Mouse (Mus musculus) intestine, embryonic 16.5 days (tissue): Measurements from ENCODE around the gene As3mt. TPM values are rescaled to one million over a fixed set of nuclear protein-coding genes. Genes with fewer than 3 reads are reported as not detected.
"Not testable (repeated sequence)": the region's sequence is repeated elsewhere in the genome, so short reads cannot be mapped to it uniquely, and the experiment has no call there.

Source experiments
- ATAC-seq: fragments of 200-750 bp; cut with Nextera tagmentation; 2 replicates; pipeline ENCODE4 v1.8.0; 2017; ENCODE audit warnings: moderate TSS enrichment, moderate library complexity
- H3K27ac ChIP-seq: fragments of 300-500 bp; sonication (generic); 2 replicates; pipeline ENCODE4 v1.5.1; 2014; ENCODE audit warnings: mild to moderate bottlenecking, low read length
- H3K27me3 ChIP-seq: fragments of 300-500 bp; sonication (generic); replicated peaks from 2 replicates; pipeline ENCODE4 v1.6.1; 2014; ENCODE audit warnings: low read length, control low read depth, mixed read lengths; ENCODE audit not compliant: control insufficient read depth, insufficient read depth
- H3K36me3 ChIP-seq: fragments of 300-500 bp; sonication (generic); 2 replicates; pipeline ENCODE4 v1.6.1; 2014; ENCODE audit warnings: low read length, control low read depth; ENCODE audit not compliant: control insufficient read depth, insufficient read depth
- H3K4me1 ChIP-seq: fragments of 300-500 bp; sonication (generic); 2 replicates; pipeline ENCODE4 v1.6.1; 2014; ENCODE audit warnings: low read length, control low read depth, mixed read lengths; ENCODE audit not compliant: control insufficient read depth, insufficient read depth
- H3K4me2 ChIP-seq: fragments of 300-500 bp; sonication (generic); 2 replicates; pipeline ENCODE4 v1.6.1; 2014; ENCODE audit warnings: low read depth, low read length, control low read depth
- H3K4me3 ChIP-seq: fragments of 300-500 bp; sonication (generic); 2 replicates; pipeline ENCODE4 v1.5.1; 2014; ENCODE audit warnings: mild to moderate bottlenecking, low read length
- H3K9ac ChIP-seq: fragments of 300-500 bp; sonication (generic); 2 replicates; pipeline ENCODE4 v1.6.1; 2014; ENCODE audit warnings: low read depth, low read length
- H3K9me3 ChIP-seq: fragments of 300-500 bp; sonication (generic); 2 replicates; pipeline ENCODE4 v1.6.1; 2016; ENCODE audit warnings: low read length, control low read depth; ENCODE audit not compliant: control insufficient read depth
- WGBS: fragments of 180-500 bp; shearing (Covaris S2); extraction: QIAGEN DNeasy Blood & Tissue Kit; methylation state at CpG from one replicate; pipeline ENCODE4 v1.1.7; 2014; 5-methylcytosine and 5-hydroxymethylcytosine counted together
- polyA plus RNA-seq: library from polyadenylated mRNA; unstranded; fragments of >200 nt; fragmentation: Nextera tagmentation; extraction: Ambion mirVana; gene quantifications from 2 replicates; pipeline ENCODE4 v1.2.1, GENCODE M21; 2015

Gene As3mt
- polyA plus RNA-seq, 1 experiment from 2014 or later = 69.3 TPM

DNA sequence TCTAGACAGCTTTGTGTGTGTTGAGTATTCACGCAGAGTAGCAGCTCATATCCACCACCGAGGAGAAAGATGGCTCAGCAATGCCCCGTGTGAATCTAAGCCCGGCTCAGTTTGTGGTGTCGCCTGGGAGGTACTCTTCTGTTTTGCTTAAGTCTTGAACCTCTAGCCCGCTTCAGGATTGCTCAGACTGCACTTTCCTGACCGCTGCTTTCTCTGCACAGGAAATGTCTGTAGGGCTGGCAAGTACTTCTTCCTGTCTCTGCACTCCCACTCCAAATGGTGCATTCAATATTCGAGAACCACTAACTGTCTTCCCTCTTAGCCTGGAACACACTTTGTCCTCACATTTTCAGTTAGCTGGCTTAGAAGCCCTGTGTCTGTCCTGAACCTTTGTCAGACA lies 51.8 kb downstream of the As3mt start:
- Histone ChIP-seq H3K27ac (no peak overlapping the region), H3K9me3 (no peaks in the 10 kb centered on the region), H3K4me3 (no peak overlapping the region), H3K4me2 (no peak overlapping the region), H3K4me1 (peaks cover 12% of the 10 kb centered on the region), H3K27me3 (peaks cover 10% of the 10 kb centered on the region), H3K9ac (no peak overlapping the region), H3K36me3 (no peaks in the 10 kb centered on the region)
- ATAC-seq = no peak
- 63% methylated on average over 8 of the region's 8 CpGs for WGBS

DNA sequence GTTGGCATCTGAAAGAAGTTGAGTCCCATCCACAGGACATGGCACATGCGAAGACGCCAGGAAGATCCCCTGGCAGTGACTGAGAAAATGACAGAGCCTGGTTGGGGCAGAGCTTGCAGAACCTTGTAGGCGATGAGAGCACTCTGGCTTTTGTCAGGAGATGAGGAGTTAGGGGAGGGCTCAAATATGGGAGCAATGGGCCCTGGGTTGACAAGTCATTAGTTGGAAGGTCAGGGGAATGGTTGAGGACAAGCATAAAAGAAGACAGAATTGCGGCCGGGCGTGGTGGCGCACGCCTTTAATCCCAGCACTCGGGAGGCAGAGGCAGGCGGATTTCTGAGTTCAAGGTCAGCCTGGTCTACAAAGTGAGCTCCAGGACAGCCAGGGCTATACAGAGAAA lies 52.7 kb downstream of the As3mt start:
- H3K27me3 ChIP-seq = peaks cover 10% of the 10 kb centered on the region
- H3K4me3 ChIP-seq, H3K36me3 ChIP-seq, H3K4me2 ChIP-seq, ATAC-seq, H3K9me3 ChIP-seq, H3K9ac ChIP-seq, H3K27ac ChIP-seq: not testable (repeated sequence)
- WGBS = 85% methylated on average over 10 of the region's 10 CpGs
- H3K4me1 ChIP-seq = peaks cover 12% of the 10 kb centered on the region

DNA sequence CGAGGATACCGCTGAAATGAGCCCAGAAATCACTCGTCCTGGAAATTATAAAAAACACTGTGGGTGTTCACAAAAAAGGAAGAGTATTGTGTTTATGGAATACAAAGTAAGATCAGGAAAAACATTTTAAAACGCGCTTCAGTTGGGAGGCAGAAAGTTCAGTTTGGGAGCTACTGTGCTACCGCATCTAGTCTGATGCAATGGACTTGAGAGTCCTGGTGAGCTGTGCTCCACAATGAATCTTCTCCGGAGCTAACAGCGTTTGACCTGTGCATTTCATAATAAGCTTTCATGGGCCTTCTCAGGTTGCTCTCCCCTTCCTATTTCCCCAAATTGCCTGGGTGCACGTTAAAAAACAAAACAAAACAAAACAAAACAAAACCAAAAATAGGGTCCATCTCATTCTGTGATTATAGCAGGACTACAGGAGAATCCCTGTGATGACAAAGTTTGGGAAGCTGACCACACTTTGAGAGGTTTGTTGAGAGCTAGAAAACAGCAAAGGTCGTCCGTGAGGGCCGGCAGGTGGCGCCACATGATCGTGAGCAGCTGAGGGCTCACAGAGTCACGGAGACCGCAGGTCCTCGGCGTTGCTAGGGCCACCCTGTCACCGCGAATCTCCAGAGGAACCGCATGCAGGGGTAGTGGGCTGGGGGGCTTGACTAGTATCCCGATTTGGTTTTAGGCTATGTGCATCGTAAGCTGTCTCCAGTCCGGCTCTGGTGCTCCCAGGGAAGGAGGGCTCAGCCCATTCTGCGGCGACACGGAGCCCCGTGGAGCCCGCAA lies 53.3 kb downstream of the As3mt start:
- ATAC-seq = peak; percentile 70
- Histone ChIP-seq H3K27ac (peak overlapping the region; percentile 33; the same call in 1 of the 2 replicates), H3K27me3 (peaks cover 10% of the 10 kb centered on the region), H3K4me1 (peaks cover 12% of the 10 kb centered on the region), H3K9ac (peak overlapping the region; percentile 55; the same call in 1 of the 2 replicates), H3K4me3 (peak overlapping the region; percentile 60), H3K36me3 (no peaks in the 10 kb centered on the region), H3K4me2 (peak overlapping the region; percentile 100), H3K9me3 (no peaks in the 10 kb centered on the region)
- 19% methylated on average over 29 of the region's 29 CpGs for WGBS

DNA sequence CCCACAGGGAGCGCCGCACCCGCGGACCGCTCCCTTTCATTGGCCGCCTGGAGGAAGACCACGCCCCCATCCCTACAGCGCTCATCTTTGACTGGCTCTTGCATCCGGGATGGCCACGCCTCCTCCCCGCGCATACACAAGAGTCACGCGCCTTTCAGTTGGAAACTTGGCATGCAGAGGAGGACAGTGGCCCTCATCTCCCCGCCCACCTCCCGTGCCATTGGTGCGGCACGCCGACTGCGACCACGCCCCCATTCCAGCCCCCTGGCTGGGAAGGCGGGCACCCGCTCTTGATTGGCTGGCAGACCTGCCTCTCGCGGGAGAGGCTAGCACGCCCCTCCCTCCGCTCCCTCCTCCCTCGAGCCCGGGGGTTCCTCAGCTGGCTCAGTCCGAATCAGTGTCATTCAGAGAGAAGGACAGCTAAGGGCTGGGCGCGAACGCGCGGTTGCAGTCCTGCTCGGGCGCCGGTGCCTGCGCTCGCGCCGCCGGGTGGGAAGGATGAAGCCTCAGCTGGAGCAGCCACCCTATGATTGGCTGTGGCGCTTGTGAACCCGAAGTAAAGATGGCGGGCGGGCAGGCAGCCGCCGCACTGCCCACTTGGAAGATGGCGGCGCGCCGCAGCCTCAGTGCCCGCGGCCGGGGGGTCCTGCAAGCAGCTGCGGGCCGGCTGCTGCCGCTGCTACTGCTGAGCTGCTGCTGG lies 54.1 kb downstream of the As3mt start, which contains the start of gene Cnnm2:
Gene Cnnm2 (plus strand): TSS at position 350 of the 700 bp plus-strand sequence.
- H3K4me3 ChIP-seq = peak within 1 kb of the TSS; percentile 97
- WGBS = under 1% methylated on average over 59 of the region's 59 CpGs
- peak within 1 kb of the TSS; percentile 100 for H3K4me2 ChIP-seq
- no peaks in the 10 kb centered on the region for H3K36me3 ChIP-seq
- ATAC-seq = peak; percentile 97
- H3K27me3 ChIP-seq = peaks cover 10% of the 10 kb centered on the region
- H3K9me3 ChIP-seq = no peaks in the 10 kb centered on the region
- peak within 1 kb of the TSS; percentile 82 for H3K9ac ChIP-seq
- H3K4me1 ChIP-seq = peaks cover 12% of the 10 kb centered on the region
- peak within 1 kb of the TSS; percentile 57 for H3K27ac ChIP-seq

DNA sequence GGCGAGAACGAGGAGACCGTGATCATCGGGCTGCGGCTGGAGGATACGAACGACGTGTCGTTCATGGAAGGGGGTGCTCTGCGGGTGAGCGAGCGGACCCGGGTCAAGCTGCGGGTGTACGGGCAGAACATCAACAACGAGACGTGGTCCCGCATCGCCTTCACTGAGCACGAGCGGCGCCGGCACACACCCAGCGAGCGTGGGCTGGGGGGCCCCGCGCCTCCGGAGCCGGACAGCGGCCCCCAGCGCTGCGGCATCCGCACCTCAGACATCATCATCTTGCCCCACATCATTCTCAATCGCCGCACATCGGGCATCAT lies 54.7 kb downstream of the As3mt start:
- H3K9ac ChIP-seq = peak overlapping the region; percentile 82
- no peak for ATAC-seq
- H3K27ac ChIP-seq = peak overlapping the region; percentile 57
- H3K36me3 ChIP-seq = no peaks in the 10 kb centered on the region
- no peaks in the 10 kb centered on the region for H3K9me3 ChIP-seq
- H3K4me2 ChIP-seq = peak overlapping the region; percentile 93
- WGBS = under 1% methylated on average over 36 of the region's 36 CpGs
- H3K27me3 ChIP-seq = peaks cover 10% of the 10 kb centered on the region
- peak overlapping the region; percentile 97 for H3K4me3 ChIP-seq
- peaks cover 12% of the 10 kb centered on the region for H3K4me1 ChIP-seq

DNA sequence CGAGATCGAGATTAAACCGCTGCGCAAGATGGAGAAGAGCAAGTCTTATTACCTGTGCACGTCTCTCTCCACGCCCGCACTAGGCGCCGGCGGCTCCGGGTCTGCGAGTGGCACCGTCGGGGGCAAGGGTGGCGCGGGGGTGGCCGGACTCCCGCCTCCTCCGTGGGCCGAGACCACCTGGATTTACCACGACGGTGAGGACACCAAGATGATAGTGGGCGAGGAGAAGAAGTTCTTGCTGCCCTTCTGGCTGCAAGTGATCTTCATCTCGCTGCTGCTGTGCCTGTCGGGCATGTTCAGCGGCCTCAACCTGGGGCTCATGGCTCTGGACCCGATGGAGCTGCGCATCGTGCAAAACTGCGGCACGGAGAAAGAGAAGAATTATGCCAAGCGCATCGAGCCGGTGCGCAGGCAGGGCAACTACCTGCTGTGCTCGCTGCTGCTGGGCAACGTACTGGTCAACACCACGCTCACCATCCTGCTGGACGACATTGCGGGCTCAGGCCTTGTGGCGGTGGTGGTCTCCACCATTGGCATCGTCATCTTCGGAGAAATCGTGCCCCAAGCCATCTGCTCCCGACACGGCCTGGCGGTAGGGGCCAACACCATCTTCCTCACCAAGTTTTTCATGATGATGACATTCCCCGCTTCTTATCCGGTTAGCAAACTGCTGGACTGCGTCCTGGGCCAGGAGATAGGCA lies 55.2 kb downstream of the As3mt start:
- Histone ChIP-seq H3K4me1 (peaks cover 12% of the 10 kb centered on the region), H3K9me3 (no peaks in the 10 kb centered on the region), H3K27ac (no peak overlapping the region), H3K9ac (peak overlapping the region; percentile 82), H3K36me3 (no peaks in the 10 kb centered on the region), H3K27me3 (peaks cover 10% of the 10 kb centered on the region), H3K4me3 (peak overlapping the region; percentile 97), H3K4me2 (peak overlapping the region; percentile 93)
- no peak for ATAC-seq
- WGBS = under 1% methylated on average over 50 of the region's 50 CpGs

DNA sequence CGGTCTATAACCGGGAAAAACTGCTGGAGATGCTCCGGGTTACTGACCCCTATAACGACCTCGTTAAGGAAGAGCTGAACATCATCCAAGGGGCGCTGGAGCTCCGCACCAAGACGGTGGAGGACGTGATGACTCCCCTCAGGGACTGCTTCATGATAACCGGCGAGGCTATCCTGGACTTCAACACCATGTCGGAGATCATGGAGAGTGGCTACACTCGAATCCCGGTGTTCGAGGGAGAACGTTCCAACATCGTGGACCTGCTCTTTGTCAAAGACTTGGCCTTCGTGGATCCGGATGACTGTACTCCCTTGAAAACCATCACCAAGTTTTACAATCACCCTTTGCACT lies 55.7 kb downstream of the As3mt start:
- ATAC-seq = no peak
- H3K27ac ChIP-seq = no peak overlapping the region
- H3K9me3 ChIP-seq = no peaks in the 10 kb centered on the region
- peak overlapping the region; percentile 93 for H3K4me2 ChIP-seq
- no peaks in the 10 kb centered on the region for H3K36me3 ChIP-seq
- peak overlapping the region; percentile 82 for H3K9ac ChIP-seq
- H3K27me3 ChIP-seq = peaks cover 10% of the 10 kb centered on the region
- H3K4me3 ChIP-seq = peak overlapping the region; percentile 97
- WGBS = 3% methylated on average over 19 of the region's 19 CpGs
- peaks cover 12% of the 10 kb centered on the region for H3K4me1 ChIP-seq

DNA sequence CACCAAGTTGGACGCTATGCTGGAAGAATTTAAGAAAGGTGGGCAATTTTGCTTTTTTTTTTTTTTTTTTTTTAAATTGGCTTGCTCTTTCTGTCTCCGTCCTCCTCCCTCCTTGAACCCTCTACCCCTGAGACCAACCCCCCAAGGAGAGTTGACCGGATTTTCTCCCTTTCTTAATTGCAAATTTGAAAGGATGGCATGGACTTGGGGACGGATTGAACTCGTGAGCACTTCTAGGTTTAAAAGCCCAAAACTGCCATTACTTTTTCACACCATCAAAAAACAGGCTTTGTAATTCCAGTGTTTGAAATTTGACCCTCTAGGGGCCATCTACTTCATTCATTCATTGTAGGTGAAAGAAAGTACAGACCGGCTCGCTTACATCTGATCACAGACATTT lies 56.1 kb downstream of the As3mt start:
- H3K4me2 ChIP-seq = peak overlapping the region; percentile 93
- WGBS = 38% methylated on average over 7 of the region's 7 CpGs
- peaks cover 12% of the 10 kb centered on the region for H3K4me1 ChIP-seq
- peak overlapping the region; percentile 97 for H3K4me3 ChIP-seq
- ATAC-seq = no peak
- H3K27me3 ChIP-seq = peaks cover 10% of the 10 kb centered on the region
- H3K36me3 ChIP-seq = no peaks in the 10 kb centered on the region
- H3K9me3 ChIP-seq = no peaks in the 10 kb centered on the region
- H3K27ac ChIP-seq = no peak overlapping the region
- no peak overlapping the region for H3K9ac ChIP-seq
